Mouse (Mus musculus): ENCODE data around the gene Snx18. TPM values are rescaled to one million over a fixed set of nuclear protein-coding genes. Genes with fewer than 3 reads are reported as not detected.
A peak's percentile ranks its signal among the peaks of the same experiment; 100 is the strongest.

Gene Snx18
- polyA plus RNA-seq, 1 experiment from 2014 or later = 15.6 TPM

GRCm38 (mm10) chr13:113634732-113635481 is 16.5 kb upstream of the Snx18 start:
- H3K9ac ChIP-seq (ENCODE audit: low read length) = no peak overlapping the region
- DNase-seq (ENCODE audit: low spot score) = no peak
- no peaks in the 10 kb centered on the region for H3K4me1 ChIP-seq (replicated peaks; ENCODE audit: control insufficient read depth, insufficient read depth)
- TF ChIP-seq EP300 (optimal IDR thresholded peaks at IDR 0.05) (no peak), CTCF (IDR thresholded peaks at IDR 0.05; ENCODE audit: low read depth) (no peak)
- 0 out of 2 replicates have a peak, but pooled peaks have one; percentile 30 for ATAC-seq (ENCODE audit: low FRiP score, low TSS enrichment)
- no peak overlapping the region for H3K4me3 ChIP-seq (ENCODE audit: low read depth, low read length)
- H3K36me3 ChIP-seq (ENCODE audit: control insufficient read depth, insufficient read depth, low read length) = no peaks in the 10 kb centered on the region
- 54% methylated on average over 15 of the region's 15 CpGs for WGBS
- no peaks in the 10 kb centered on the region for H3K9me3 ChIP-seq (ENCODE audit: control insufficient read depth, low read length)
- no peak overlapping the region for H3K4me2 ChIP-seq (replicated peaks; ENCODE audit: low read depth)
- no peak overlapping the region for H3K27ac ChIP-seq (replicated peaks)
- H3K27me3 ChIP-seq (ENCODE audit: control insufficient read depth, insufficient read depth, low read length) = no peaks in the 10 kb centered on the region

- Histone ChIP-seq H3K27me3 (ENCODE audit: control insufficient read depth, insufficient read depth, low read length) (no peaks in the 10 kb centered on the region), H3K27ac (replicated peaks) (no peak overlapping the region), H3K4me3 (ENCODE audit: low read depth, low read length) (no peak overlapping the region), H3K36me3 (ENCODE audit: control insufficient read depth, insufficient read depth, low read length) (no peaks in the 10 kb centered on the region), H3K4me1 (replicated peaks; ENCODE audit: control insufficient read depth, insufficient read depth) (no peaks in the 10 kb centered on the region), H3K4me2 (replicated peaks; ENCODE audit: low read depth) (no peak overlapping the region), H3K9ac (ENCODE audit: low read length) (no peak overlapping the region), H3K9me3 (ENCODE audit: control insufficient read depth, low read length) (no peaks in the 10 kb centered on the region)
- TF ChIP-seq CTCF (IDR thresholded peaks at IDR 0.05; ENCODE audit: low read depth) (no peak), EP300 (optimal IDR thresholded peaks at IDR 0.05) (no peak)
- DNase-seq (ENCODE audit: low spot score) (no peak), ATAC-seq (ENCODE audit: low FRiP score, low TSS enrichment) (no peak)
- WGBS = 49% methylated on average over 6 of the region's 6 CpGs
Observed at GRCm38 (mm10) chr13:113632506-113632905, 14.1 kb upstream of the Snx18 start.

GRCm38 (mm10) chr13:113627601-113628000 is 9.2 kb upstream of the Snx18 start:
- ATAC-seq (ENCODE audit: low FRiP score, low TSS enrichment) = no peak
- WGBS = 81% methylated on average over 8 of the region's 8 CpGs
- H3K9me3 ChIP-seq (ENCODE audit: control insufficient read depth, low read length) = no peaks in the 10 kb centered on the region
- H3K9ac ChIP-seq (ENCODE audit: low read length) = no peak overlapping the region
- no peaks in the 10 kb centered on the region for H3K4me1 ChIP-seq (replicated peaks; ENCODE audit: control insufficient read depth, insufficient read depth)
- H3K27me3 ChIP-seq (ENCODE audit: control insufficient read depth, insufficient read depth, low read length) = no peaks in the 10 kb centered on the region
- no peak overlapping the region for H3K4me3 ChIP-seq (ENCODE audit: low read depth, low read length)
- H3K27ac ChIP-seq (replicated peaks) = no peak overlapping the region
- TF ChIP-seq CTCF (IDR thresholded peaks at IDR 0.05; ENCODE audit: low read depth) (no peak), EP300 (optimal IDR thresholded peaks at IDR 0.05) (no peak)
- no peaks in the 10 kb centered on the region for H3K36me3 ChIP-seq (ENCODE audit: control insufficient read depth, insufficient read depth, low read length)
- peak; percentile 6 for DNase-seq (ENCODE audit: low spot score)
- H3K4me2 ChIP-seq (replicated peaks; ENCODE audit: low read depth) = no peak overlapping the region

DNA sequence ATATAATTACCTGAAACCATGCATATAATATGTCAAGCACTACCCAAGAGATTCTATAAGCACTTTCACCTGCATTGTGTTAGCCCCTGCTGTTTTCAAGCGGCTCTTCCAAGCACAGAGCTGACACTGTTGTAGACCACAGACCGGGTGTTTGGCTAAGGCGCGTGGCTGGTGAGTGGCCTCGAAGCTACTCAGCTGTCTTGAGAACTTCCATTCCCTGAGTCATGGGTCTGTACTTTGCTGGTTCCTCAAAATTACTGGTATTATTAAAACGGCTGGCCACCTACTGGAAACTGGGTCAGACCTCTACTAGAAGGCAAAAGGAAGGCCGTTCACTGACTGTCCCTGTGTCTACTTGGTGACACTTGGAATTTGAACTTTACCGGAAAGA is 4.5 kb upstream of the Snx18 start:
- no peaks in the 10 kb centered on the region for H3K36me3 ChIP-seq (ENCODE audit: control insufficient read depth, insufficient read depth, low read length)
- ATAC-seq (ENCODE audit: low FRiP score, low TSS enrichment) = no peak
- H3K27me3 ChIP-seq (ENCODE audit: control insufficient read depth, insufficient read depth, low read length) = no peaks in the 10 kb centered on the region
- WGBS = 79% methylated on average over 8 of the region's 8 CpGs
- H3K27ac ChIP-seq (replicated peaks) = no peak overlapping the region
- no peak overlapping the region for H3K4me3 ChIP-seq (ENCODE audit: low read depth, low read length)
- no peak overlapping the region for H3K4me2 ChIP-seq (replicated peaks; ENCODE audit: low read depth)
- no peak for DNase-seq (ENCODE audit: low spot score)
- TF ChIP-seq EP300 (optimal IDR thresholded peaks at IDR 0.05) = no peak
- TF ChIP-seq CTCF (IDR thresholded peaks at IDR 0.05; ENCODE audit: low read depth) = no peak
- no peaks in the 10 kb centered on the region for H3K9me3 ChIP-seq (ENCODE audit: control insufficient read depth, low read length)
- H3K4me1 ChIP-seq (replicated peaks; ENCODE audit: control insufficient read depth, insufficient read depth) = no peaks in the 10 kb centered on the region
- H3K9ac ChIP-seq (ENCODE audit: low read length) = no peak overlapping the region

DNA sequence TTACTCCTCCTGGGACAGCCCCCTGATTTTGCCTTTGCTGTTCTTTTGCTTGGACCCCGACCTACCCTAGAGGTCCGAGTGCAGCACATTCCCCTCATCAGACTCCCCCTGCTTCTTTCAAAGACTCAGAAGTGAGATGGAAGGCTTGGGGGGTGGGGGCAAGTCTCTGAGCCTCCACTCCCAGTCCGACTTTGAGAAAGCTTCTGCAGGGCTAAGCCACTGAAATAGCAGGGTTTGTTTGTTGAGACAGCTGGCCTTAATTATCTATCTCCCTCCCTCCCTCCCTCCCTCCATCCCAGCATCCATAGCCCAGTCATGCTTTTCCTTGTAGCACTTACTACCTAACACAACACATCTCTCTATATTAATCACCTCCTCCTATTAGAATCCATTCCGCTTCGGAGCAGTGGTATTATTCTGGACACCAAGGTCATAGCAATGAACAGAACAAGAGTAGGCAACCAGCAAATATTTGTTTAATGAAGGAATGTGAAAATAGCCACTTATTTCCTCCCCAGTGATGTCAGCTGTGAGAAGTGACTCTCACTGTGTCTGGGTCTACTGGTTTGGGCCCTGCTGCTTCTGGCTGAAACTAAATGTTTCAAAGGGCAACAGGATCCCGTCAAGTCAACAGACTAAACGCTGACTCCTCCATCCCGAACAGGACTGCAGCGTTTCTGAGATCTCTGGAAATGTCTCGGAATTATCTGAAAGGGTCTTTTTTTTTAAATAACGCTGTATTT is 3.9 kb upstream of the Snx18 start:
- TF ChIP-seq CTCF (IDR thresholded peaks at IDR 0.05; ENCODE audit: low read depth) = no peak
- TF ChIP-seq EP300 (optimal IDR thresholded peaks at IDR 0.05) = no peak

GRCm38 (mm10) chr13:113619003-113619402 is 639 bp upstream of the Snx18 start:
- H3K27me3 ChIP-seq (ENCODE audit: control insufficient read depth, insufficient read depth, low read length) = no peaks in the 10 kb centered on the region
- no peak overlapping the region for H3K4me3 ChIP-seq (ENCODE audit: low read depth, low read length)
- 54% methylated on average over 9 of the region's 9 CpGs for WGBS
- no peak overlapping the region for H3K4me2 ChIP-seq (replicated peaks; ENCODE audit: low read depth)
- H3K36me3 ChIP-seq (ENCODE audit: control insufficient read depth, insufficient read depth, low read length) = no peaks in the 10 kb centered on the region; the same call in 1 of the 2 replicates
- no peak overlapping the region for H3K9ac ChIP-seq (ENCODE audit: low read length)
- peaks cover 5% of the 10 kb centered on the region for H3K4me1 ChIP-seq (replicated peaks; ENCODE audit: control insufficient read depth, insufficient read depth)
- H3K27ac ChIP-seq (replicated peaks) = no peak overlapping the region; the same call in 1 of the 2 replicates
- H3K9me3 ChIP-seq (ENCODE audit: control insufficient read depth, low read length) = no peaks in the 10 kb centered on the region
- TF ChIP-seq EP300 (optimal IDR thresholded peaks at IDR 0.05) (no peak), CTCF (IDR thresholded peaks at IDR 0.05; ENCODE audit: low read depth) (no peak)
- DNase-seq (ENCODE audit: low spot score) (peak; percentile 50), ATAC-seq (ENCODE audit: low FRiP score, low TSS enrichment) (peak; percentile 16)

More for the DNA sequence above, 3.9 kb upstream of the Snx18 start:
- no peaks in the 10 kb centered on the region for H3K9me3 ChIP-seq (ENCODE audit: control insufficient read depth, low read length)
- no peak overlapping the region for H3K27ac ChIP-seq (replicated peaks)
- H3K4me3 ChIP-seq (ENCODE audit: low read depth, low read length) = no peak overlapping the region
- WGBS = 34% methylated on average over 11 of the region's 11 CpGs
- H3K4me2 ChIP-seq (replicated peaks; ENCODE audit: low read depth) = no peak overlapping the region
- H3K4me1 ChIP-seq (replicated peaks; ENCODE audit: control insufficient read depth, insufficient read depth) = no peaks in the 10 kb centered on the region
- no peak overlapping the region for H3K9ac ChIP-seq (ENCODE audit: low read length)
- peak; percentile 75 for ATAC-seq (ENCODE audit: low FRiP score, low TSS enrichment)
- DNase-seq (ENCODE audit: low spot score) = no peak
- H3K27me3 ChIP-seq (ENCODE audit: control insufficient read depth, insufficient read depth, low read length) = no peaks in the 10 kb centered on the region
- H3K36me3 ChIP-seq (ENCODE audit: control insufficient read depth, insufficient read depth, low read length) = no peaks in the 10 kb centered on the region

Measured in stomach, postnatal 0 days (tissue).